Mouse (Mus musculus): Measurements from ENCODE around the gene Nyx.
"Not testable (repeated sequence)": the region's sequence is repeated elsewhere in the genome, so short reads cannot be mapped to it uniquely, and the experiment has no call there.

The Nyx gene

DNA sequence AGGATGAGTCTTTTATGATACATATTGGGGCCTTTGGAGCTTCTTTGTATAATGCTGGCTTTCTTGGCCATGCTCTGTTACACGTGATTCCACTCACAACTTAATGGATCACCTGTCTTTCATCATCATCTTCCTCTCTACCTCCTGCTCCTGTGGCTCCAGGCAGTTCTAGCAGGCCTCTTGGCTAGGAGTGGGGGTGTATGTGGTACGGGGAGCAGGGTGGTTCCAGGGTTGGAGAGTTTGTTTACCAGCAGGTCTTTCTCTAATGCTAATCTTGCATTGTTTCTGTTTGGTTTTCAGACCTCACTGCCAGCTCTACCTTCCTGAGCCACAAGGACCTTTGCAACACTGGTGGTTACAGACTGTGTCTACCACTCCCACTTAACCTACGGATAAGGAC lies at the start of gene Nyx:
Nyx (plus strand) TSS at position 301 of the 400 bp plus-strand sequence.
- no peak for DNase-seq (ENCODE audit: low read depth, low spot score)

DNA sequence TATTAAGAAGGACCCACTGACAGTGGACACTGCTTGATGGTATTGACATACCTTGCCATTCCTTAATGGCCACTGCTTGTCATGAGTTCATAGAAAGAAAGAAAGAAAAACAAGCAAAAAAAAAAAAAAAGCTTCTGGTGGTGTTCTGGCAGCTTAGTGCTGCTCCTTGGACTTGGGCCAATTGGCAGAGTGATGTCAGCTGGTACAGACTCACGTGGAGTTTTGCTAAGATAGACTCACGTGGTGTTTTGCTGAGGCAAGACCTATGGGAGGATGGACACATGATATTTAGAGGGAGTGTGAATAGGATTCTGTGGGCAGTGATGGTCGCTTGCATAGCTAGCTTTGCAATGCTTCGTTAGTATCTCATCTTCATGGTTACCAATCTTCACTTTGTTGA lies 43.9 kb upstream of the Nyx start:
- no peak for DNase-seq (ENCODE audit: low read depth, low spot score)

DNA sequence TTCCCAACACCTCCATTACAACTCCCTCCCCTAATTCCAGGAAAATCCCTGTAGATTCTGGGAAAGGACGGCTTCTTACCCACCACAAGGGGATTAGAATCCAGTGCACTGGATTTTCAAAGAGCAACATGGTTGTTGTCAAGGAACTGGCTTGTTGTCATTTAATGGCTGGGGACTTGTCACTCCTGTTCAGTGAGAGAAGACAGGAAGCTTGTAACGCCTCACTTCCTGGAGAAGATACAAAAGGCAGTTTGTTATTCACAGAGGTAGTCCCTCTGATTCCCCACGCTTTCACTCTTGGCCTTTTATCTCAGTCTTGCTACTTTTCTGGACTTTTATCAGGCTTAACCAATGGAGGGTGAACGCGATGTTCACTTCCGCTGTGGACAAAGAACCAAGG lies 34.5 kb upstream of the Nyx start:
- no peak for DNase-seq (ENCODE audit: low read depth, low spot score)

GRCm38 (mm10) chrX:13436042-13436441 lies 29.9 kb upstream of the Nyx start:
- not testable (repeated sequence) for DNase-seq (ENCODE audit: low read depth, low spot score)

DNA sequence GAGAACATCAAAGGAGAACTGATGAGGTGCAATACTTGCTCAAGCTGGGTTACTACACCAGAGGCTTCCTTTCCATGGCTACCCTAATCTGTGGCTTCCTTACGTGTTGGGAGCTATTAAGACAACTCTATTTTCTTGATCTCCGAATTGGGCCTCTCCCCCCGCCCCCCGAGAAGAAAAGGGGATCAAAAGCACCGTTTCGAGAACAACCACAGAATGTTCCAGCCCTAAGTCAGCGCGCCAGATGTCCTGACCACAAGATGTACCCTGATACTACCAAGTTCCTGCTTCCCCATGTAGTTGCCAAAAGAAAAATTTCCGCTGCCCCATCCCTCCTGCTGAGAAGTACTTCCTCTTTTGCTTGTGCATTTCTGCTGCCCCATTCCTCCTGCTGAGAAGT lies 9.4 kb upstream of the Nyx start:
- DNase-seq (ENCODE audit: low read depth, low spot score) = not testable (repeated sequence)

GRCm38 (mm10) chrX:13458766-13459165 lies 7.1 kb upstream of the Nyx start:
- DNase-seq (ENCODE audit: low read depth, low spot score) = no peak

- DNase-seq (ENCODE audit: low read depth, low spot score) = peak; percentile 82
These were observed 4.3 kb upstream of the Nyx start for GRCm38 (mm10) chrX:13461266-13462261.

- DNase-seq (ENCODE audit: low read depth, low spot score) = no peak
These were observed 2.9 kb upstream of the Nyx start for GRCm38 (mm10) chrX:13462982-13463517.

DNA sequence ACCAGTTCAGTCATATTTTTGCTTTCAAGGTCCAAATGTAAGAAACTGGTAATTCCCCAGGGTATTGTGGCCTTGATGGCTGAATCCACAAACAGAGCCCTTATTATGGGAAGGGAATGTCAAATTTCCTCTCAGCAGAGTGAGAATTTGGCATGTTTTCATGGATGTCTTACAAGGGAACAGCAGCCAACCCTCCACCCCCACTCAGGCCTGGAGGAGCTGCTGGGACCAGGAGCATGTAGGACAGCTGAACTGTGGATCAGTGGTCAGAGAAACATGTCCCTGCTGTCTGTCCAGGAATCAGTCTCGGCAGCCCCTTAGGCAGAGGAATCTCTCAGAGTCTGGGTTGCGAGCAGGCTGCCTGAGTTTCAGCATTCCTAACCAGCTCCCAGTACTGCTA lies 771 bp downstream of the Nyx start:
- DNase-seq (ENCODE audit: low read depth, low spot score) = no peak

DNA sequence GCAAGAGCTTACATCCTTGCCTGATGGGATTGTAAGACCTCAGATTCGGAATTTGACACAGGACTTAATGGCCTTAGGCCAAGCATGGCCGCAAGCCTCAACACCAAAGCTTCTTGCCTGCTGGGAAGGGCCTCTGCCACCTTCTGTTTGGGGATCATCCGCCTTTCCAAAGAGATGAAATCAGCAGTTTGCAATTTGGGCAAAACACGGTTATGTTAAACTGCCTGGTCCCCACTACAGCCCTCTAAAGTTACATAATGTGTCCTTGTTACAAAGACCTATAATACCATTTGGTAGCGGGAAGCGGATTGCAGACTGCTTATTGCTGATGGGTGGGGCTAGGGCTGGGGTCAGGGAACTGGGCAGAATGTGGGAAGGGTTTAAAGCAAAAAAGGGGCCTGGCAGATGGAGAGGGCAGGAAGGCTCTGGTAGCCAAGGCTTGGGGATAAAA lies 1.2 kb downstream of the Nyx start:
- no peak for DNase-seq (ENCODE audit: low read depth, low spot score)

GRCm38 (mm10) chrX:13469160-13470116 lies 3.5 kb downstream of the Nyx start:
- DNase-seq (ENCODE audit: low read depth, low spot score) = no peak

GRCm38 (mm10) chrX:13471925-13472324 lies 6.0 kb downstream of the Nyx start:
- no peak for DNase-seq (ENCODE audit: low read depth, low spot score)

DNA sequence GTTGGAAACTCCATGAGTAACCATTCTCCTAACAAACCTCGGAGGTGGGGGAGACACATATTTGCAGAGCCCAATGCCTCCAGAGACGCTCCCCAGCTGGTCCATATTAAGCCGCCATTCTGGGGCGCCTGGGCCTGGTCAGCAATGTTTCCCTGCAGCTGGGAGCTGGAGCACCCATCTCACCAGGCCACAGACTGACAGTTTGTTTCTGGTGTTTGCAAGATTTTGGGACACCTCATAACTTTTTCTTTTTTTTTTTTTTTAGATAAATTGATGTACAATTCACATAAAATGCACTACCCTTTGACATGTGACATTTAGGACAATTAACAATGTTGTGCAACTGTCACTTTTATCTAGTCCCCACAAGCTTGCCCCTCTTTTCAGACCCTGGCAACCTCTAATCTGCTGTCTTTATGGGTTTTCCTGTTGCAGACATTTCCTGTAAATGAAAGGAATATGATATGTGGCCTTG lies 6.9 kb downstream of the Nyx start:
- no peak for DNase-seq (ENCODE audit: low read depth, low spot score)

- DNase-seq (ENCODE audit: low read depth, low spot score) = no peak
These were observed 9.5 kb downstream of the Nyx start for GRCm38 (mm10) chrX:13475382-13475781.

DNA sequence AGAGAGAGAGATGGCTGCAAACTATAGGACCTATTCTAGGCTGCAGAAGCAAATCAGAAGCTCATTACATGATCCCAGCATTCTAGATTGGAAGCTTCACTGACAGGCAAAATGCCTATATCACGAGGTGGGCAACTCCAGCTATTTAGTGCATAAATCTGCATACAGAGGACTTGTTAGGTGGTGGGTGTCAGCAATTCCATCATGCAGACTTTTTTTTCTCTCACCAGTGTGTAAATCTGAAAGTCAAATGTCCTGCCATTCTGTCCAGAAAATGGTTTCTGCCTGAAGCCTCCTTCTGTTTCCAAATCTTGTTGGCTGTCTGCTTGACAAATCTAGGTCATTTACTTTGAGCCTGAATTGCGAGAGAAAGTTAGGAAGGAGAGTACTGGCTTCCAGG lies 11.7 kb downstream of the Nyx start:
- DNase-seq (ENCODE audit: low read depth, low spot score) = no peak

DNA sequence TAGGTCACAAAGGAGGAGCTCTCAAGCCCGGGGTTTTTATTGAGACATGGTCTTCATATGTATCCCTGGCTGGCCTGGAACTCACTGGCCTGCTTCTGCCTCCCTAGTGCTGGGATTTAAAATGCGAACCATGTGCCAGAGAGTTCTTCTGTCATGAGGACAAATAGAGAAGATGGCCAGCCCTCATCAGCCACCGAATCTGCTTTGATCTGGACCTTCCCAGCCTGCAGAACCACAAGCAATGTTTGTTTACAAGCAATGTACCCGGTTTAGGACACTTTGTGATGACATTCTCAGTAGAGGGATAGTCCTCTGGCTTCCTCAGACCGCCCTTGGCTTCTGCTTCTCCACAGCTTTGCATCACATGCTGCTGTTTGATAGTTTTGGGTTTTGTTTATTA lies 12.4 kb downstream of the Nyx start:
- DNase-seq (ENCODE audit: low read depth, low spot score) = no peak

GRCm38 (mm10) chrX:13479570-13479969 lies 13.7 kb downstream of the Nyx start:
- no peak for DNase-seq (ENCODE audit: low read depth, low spot score)

GRCm38 (mm10) chrX:13482576-13482975 lies 16.7 kb downstream of the Nyx start:
- no peak for DNase-seq (ENCODE audit: low read depth, low spot score)

GRCm38 (mm10) chrX:13484447-13484846 lies 18.5 kb downstream of the Nyx start:
- DNase-seq (ENCODE audit: low read depth, low spot score) = no peak

GRCm38 (mm10) chrX:13489001-13489400 lies 23.1 kb downstream of the Nyx start:
- no peak for DNase-seq (ENCODE audit: low read depth, low spot score)

DNA sequence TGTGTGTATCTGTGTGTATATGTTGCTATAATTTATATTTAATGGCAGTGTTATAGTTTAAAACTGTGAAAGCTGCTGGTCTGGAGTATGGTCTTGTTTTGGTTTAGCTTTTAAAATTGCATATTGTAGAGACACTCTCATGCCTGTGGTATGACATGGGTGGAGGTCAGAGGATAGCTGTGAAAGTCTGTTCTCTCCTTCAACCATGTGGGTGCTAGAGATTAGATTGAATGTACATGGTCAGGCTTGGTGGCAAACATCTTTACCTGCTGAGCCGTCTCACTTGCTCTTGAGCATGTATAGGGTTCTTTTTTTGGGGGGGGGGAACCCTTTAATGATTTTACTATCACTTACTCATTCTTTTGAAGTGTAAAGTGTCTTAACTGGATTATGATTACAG lies 23.9 kb downstream of the Nyx start:
- DNase-seq (ENCODE audit: low read depth, low spot score) = no peak

- DNase-seq (ENCODE audit: low read depth, low spot score) = no peak
These were observed 25.0 kb downstream of the Nyx start for GRCm38 (mm10) chrX:13490941-13491340.
